Mouse (Mus musculus) cerebellum, adult 2 months (tissue): Measurements from ENCODE around the gene Armc5.

Experiments used
- CTCF ChIP-seq: fragments of 200-500 bp; IDR thresholded peaks from 2 replicates; pipeline ENCODE4 v1.5.1; 2011; ENCODE audit warnings: low read depth, mild to moderate bottlenecking, control low read depth, low read length, moderate library complexity, borderline replicate concordance; ENCODE audit not compliant: insufficient read depth
- POLR2A ChIP-seq: fragments of 200-500 bp; IDR thresholded peaks from 2 replicates; pipeline ENCODE4 v1.6.1; 2011; ENCODE audit warnings: low read length, control low read depth, borderline replicate concordance; ENCODE audit not compliant: insufficient read depth

DNA sequence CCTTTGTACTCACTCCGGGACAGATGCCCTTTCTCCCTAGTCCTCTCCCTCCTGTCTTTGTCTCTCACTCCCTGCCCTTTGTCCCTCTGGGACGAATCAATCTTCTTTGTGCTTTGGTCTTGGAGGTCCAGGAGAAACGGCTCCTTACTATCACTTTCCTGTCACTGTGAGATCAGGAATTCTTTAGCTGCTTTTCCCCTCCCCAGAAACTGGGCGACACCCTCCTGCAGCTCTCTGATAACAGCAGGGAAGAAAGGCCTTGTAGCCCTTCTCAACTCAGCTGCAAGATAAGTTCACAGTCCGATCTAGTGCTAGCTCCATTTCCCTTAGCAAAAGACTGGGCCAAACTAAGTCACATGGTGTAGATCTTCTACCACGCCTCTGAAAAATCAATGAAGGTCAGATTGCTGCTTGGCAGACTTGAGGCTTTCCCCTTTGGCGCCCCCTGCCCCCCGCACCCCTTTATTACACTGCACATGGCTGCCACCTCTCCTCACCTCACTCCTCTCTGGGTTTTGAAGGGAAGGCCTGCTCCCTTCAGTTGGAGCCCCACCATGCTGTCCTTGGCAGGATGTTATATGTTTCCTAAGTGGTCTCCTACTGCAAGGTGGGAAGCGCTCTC is 51.9 kb downstream of the Armc5 start:
- no peak for TF ChIP-seq POLR2A
- TF ChIP-seq CTCF = no peak; the same call in 1 of the 2 replicates
